Mouse (Mus musculus) megakaryocyte, embryonic 14.5 days (primary cell): ENCODE data around the gene Exoc4.

ENCODE experiments used
- FLI1 ChIP-seq: IDR thresholded peaks from 2 replicates; pipeline ENCODE4 v1.6.1; 2012; ENCODE audit warnings: low read length, inconsistent platforms, mixed read lengths
- GATA1 ChIP-seq: IDR thresholded peaks from 3 replicates; pipeline ENCODE4 v1.6.1; 2012; ENCODE audit warnings: mixed read lengths, low read length, inconsistent platforms, borderline replicate concordance

- TF ChIP-seq GATA1, result no peak
- TF ChIP-seq FLI1, result no peak
Measured at GRCm38 (mm10) chr6:33831276-33831675, 582.4 kb downstream of the Exoc4 start.
